8 mouse cellular contexts compared by ENCODE assay signal in the genomic region with DNA sequence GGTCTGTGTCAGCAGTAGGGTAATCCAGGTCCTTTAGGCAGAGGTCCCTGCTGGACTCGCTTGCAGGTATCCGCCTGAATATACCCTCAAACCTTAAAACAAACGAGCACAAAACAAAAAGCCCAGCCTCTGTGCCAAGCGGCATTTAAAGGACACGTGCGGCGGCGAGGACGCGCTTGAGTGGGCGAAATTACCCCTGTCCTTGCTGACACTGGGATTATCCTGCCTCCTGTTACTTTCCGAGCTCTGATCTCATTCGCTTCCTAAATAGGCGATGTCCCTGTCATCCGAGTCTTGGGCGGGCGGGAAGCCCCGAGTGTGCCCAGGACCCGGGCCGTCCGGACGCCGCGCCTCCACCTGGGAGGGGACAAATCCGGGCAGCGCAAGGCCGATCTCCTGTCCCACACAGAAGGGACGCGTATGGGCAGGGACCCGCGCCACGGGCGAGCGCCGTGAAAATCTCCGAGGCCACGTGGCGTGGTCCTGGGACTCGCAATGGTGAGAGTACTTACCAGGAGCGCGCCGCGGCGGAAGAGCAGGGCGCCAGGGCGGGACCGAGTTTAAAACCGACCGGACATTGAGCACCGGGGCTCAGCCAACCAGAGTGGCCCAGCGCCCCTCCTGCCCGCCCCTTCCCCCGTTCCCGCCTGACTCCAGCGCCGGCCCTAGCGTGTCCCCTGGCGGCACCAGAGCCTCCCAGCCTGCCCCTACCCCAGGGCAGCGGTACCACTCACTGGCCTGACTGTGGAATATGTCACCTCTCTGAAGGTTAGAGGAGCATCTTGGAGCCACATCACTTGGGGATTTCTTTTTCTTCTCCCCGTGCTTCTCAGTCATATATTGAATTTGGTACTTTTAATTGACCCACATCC. TPM values are rescaled to one million over a fixed set of nuclear protein-coding genes. Genes with fewer than 3 reads are reported as not detected.
A peak's percentile ranks its signal among the peaks of the same experiment; 100 is the strongest.
DNase-seq lines count a peak whose midpoint lies in the region; ATAC-seq and TF ChIP-seq lines count a peak whose summit lies in the region.

No protein-coding gene starts in this region.

- H3K9me3 ChIP-seq in E14TG2a.4 (ENCODE audit: low read length) = no peaks in the 10 kb centered on the region
- peaks cover 17% of the 10 kb centered on the region for H3K9me3 ChIP-seq in forebrain, embryonic 13.5 days (replicated peaks)
- peaks cover 7% of the 10 kb centered on the region; the same call in 1 of the 2 replicates for H3K9me3 ChIP-seq in heart, postnatal 0 days (replicated peaks; ENCODE audit: control insufficient read depth, low read length)
- H3K9me3 ChIP-seq in liver, embryonic 16.5 days (replicated peaks; ENCODE audit: control insufficient read depth, low read length) = 0 out of 2 replicates have a peak, but pooled peaks cover 2% of the 10 kb centered on the region
- peaks cover 18% of the 10 kb centered on the region for H3K9me3 ChIP-seq in neural tube, embryonic 12.5 days

- H3K27ac ChIP-seq in forebrain, embryonic 13.5 days = no peak overlapping the region; the same call in 1 of the 2 replicates
- H3K27ac ChIP-seq in heart, postnatal 0 days (ENCODE audit: low read depth) = peak overlapping the region; percentile 85
- H3K27ac ChIP-seq in liver, embryonic 16.5 days (ENCODE audit: low read length) = no peak overlapping the region
- H3K27ac ChIP-seq in neural tube, embryonic 12.5 days = no peak overlapping the region

- TF ChIP-seq EP300 in heart, postnatal 0 days (IDR thresholded peaks at IDR 0.05; ENCODE audit: low read depth) = no peak

- H3K36me3 ChIP-seq in E14TG2a.4 (ENCODE audit: insufficient read depth, low read length) = peaks cover 19% of the 10 kb centered on the region
- peaks cover 35% of the 10 kb centered on the region for H3K36me3 ChIP-seq in forebrain, embryonic 13.5 days (ENCODE audit: poor library complexity, severe bottlenecking)
- H3K36me3 ChIP-seq in heart, postnatal 0 days (replicated peaks; ENCODE audit: control insufficient read depth, insufficient read depth, low read length) = peaks cover 23% of the 10 kb centered on the region
- H3K36me3 ChIP-seq in liver, embryonic 16.5 days (ENCODE audit: control insufficient read depth, insufficient read depth) = peaks cover 20% of the 10 kb centered on the region
- H3K36me3 ChIP-seq in neural tube, embryonic 12.5 days = peaks cover 33% of the 10 kb centered on the region

- DNase-seq in heart, postnatal 0 days (ENCODE audit: low spot score) = peak; percentile 62
- DNase-seq in kidney, postnatal 4 days = peak; percentile 85 to 90
- DNase-seq in testis, postnatal 10 days (ENCODE audit: low spot score) = peak; percentile 85

- peaks cover 25% of the 10 kb centered on the region for H3K4me1 ChIP-seq in E14TG2a.4 (replicated peaks; ENCODE audit: low read depth, low read length)
- H3K4me1 ChIP-seq in forebrain, embryonic 13.5 days = 0 out of 2 replicates have a peak, but pooled peaks cover 4% of the 10 kb centered on the region
- peaks cover 4% of the 10 kb centered on the region; the same call in 1 of the 2 replicates for H3K4me1 ChIP-seq in heart, postnatal 0 days (ENCODE audit: control insufficient read depth, insufficient read depth)
- H3K4me1 ChIP-seq in liver, embryonic 16.5 days (ENCODE audit: control insufficient read depth, low read depth, low read length) = peaks cover 3% of the 10 kb centered on the region; the same call in 1 of the 2 replicates
- no peaks in the 10 kb centered on the region for H3K4me1 ChIP-seq in neural tube, embryonic 12.5 days

- peak overlapping the region; percentile 69 for H3K9ac ChIP-seq in forebrain, embryonic 13.5 days
- H3K9ac ChIP-seq in heart, postnatal 0 days (replicated peaks; ENCODE audit: low read depth, low read length) = peak overlapping the region; percentile 58
- H3K9ac ChIP-seq in liver, embryonic 16.5 days (ENCODE audit: low read depth, low read length) = peak overlapping the region; percentile 65
- H3K9ac ChIP-seq in neural tube, embryonic 12.5 days = peak overlapping the region; percentile 70

- ATAC-seq in cerebellum, adult (ENCODE audit: insufficient number of reproducible peaks, low FRiP score, low TSS enrichment) = peak; percentile 97
- peak; percentile 99 for ATAC-seq in forebrain, embryonic 13.5 days
- peak; percentile 98 for ATAC-seq in heart, postnatal 0 days (ENCODE audit: insufficient read depth, low read depth)
- peak; percentile 99 for ATAC-seq in liver, embryonic 16.5 days (ENCODE audit: low read depth)
- ATAC-seq in neural tube, embryonic 12.5 days (ENCODE audit: low FRiP score, low read depth) = peak; percentile 98

- peak overlapping the region; percentile 86 for H3K4me3 ChIP-seq in E14TG2a.4 (replicated peaks; ENCODE audit: low read length)
- H3K4me3 ChIP-seq in forebrain, embryonic 13.5 days = peak overlapping the region; percentile 70
- peak overlapping the region; percentile 64 for H3K4me3 ChIP-seq in heart, postnatal 0 days (ENCODE audit: low read depth, low read length)
- peak overlapping the region; percentile 73 for H3K4me3 ChIP-seq in liver, embryonic 16.5 days (ENCODE audit: low read depth, low read length)
- H3K4me3 ChIP-seq in neural tube, embryonic 12.5 days = peak overlapping the region; percentile 76

- H3K4me2 ChIP-seq in forebrain, embryonic 13.5 days = peak overlapping the region; percentile 76
- H3K4me2 ChIP-seq in heart, postnatal 0 days (ENCODE audit: low read depth, low read length) = peak overlapping the region; percentile 72
- peak overlapping the region; percentile 74 for H3K4me2 ChIP-seq in liver, embryonic 16.5 days (ENCODE audit: low read depth, low read length)
- peak overlapping the region; percentile 68 for H3K4me2 ChIP-seq in neural tube, embryonic 12.5 days (replicated peaks)

- no peaks in the 10 kb centered on the region for H3K27me3 ChIP-seq in E14TG2a.4 (ENCODE audit: insufficient read depth, low read length)
- no peaks in the 10 kb centered on the region for H3K27me3 ChIP-seq in forebrain, embryonic 13.5 days
- H3K27me3 ChIP-seq in heart, postnatal 0 days (ENCODE audit: control insufficient read depth, insufficient read depth, low read length) = no peaks in the 10 kb centered on the region
- H3K27me3 ChIP-seq in liver, embryonic 16.5 days (ENCODE audit: control insufficient read depth, insufficient read depth, low read depth, low read length) = no peaks in the 10 kb centered on the region
- H3K27me3 ChIP-seq in neural tube, embryonic 12.5 days (replicated peaks) = no peaks in the 10 kb centered on the region

- peak; percentile 6; the same call in 1 of the 2 replicates for TF ChIP-seq CTCF in E14TG2a.4 (conservative IDR thresholded peaks at IDR 0.05; ENCODE audit: low read length)
- TF ChIP-seq CTCF in heart, postnatal 0 days (IDR thresholded peaks at IDR 0.05; ENCODE audit: low read depth) = peak; percentile 48

- 2% methylated on average over 59 of the region's 60 CpGs for WGBS in forebrain, embryonic 13.5 days
- WGBS in heart, postnatal 0 days = 4% methylated on average over 52 of the region's 60 CpGs
- 5% methylated on average over 52 of the region's 60 CpGs for WGBS in liver, embryonic 16.5 days (ENCODE audit: insufficient replicate concordance)
- WGBS in neural tube, embryonic 12.5 days = 7% methylated on average over 59 of the region's 60 CpGs

RNA-seq across cellular contexts. Expression of a gene that starts 27.9 kb away (rescaled TPM):
- polyA plus RNA-seq in forebrain, embryonic 13.5 days (2015; fragmentation: Nextera tagmentation; extraction: Ambion mirVana) = 89.5 and 92.8 TPM in 2 replicates
- 14.7 and 34.9 TPM in 2 replicates for total RNA-seq in heart, postnatal 0 days (2014; rRNA removed; ENCODE audit: low replicate concordance)
- 49.1 and 52.9 TPM in 2 replicates for polyA plus RNA-seq in heart, postnatal 0 days (2015; fragmentation: Nextera tagmentation; extraction: Ambion mirVana)
- polyA plus RNA-seq in liver, embryonic 16.5 days (2015; fragmentation: Nextera tagmentation; extraction: Ambion mirVana) = 6.2 and 6.6 TPM in 2 replicates
- polyA plus RNA-seq in neural tube, embryonic 12.5 days (2016; fragmentation: Nextera tagmentation; extraction: Ambion mirVana) = 68.5 and 75.3 TPM in 2 replicates
